Mouse (Mus musculus): ENCODE measurements around the gene Krt32.

Krt32 gene

GRCm38 (mm10) chr11:100087861-100088260 lies at the start of gene Krt32:
Gene Krt32 (minus strand): TSS chr11:100088226.
- no peak for DNase-seq (ENCODE audit: low spot score)

GRCm38 (mm10) chr11:100137693-100138092 lies 49.7 kb upstream of the Krt32 start:
- no peak for DNase-seq (ENCODE audit: low spot score)

GRCm38 (mm10) chr11:100136559-100136958 lies 48.5 kb upstream of the Krt32 start:
- no peak for DNase-seq (ENCODE audit: low spot score)

- no peak for DNase-seq (ENCODE audit: low spot score)
These were observed 47.7 kb upstream of the Krt32 start, which contains the start of gene Krt15 for GRCm38 (mm10) chr11:100135731-100136130. Gene Krt15 (minus strand): TSS chr11:100135928.

GRCm38 (mm10) chr11:100124901-100125300 lies 36.9 kb upstream of the Krt32 start:
- no peak for DNase-seq (ENCODE audit: low spot score)

GRCm38 (mm10) chr11:100121466-100121865 lies 33.4 kb upstream of the Krt32 start, which contains the start of gene Krt13:
Gene Krt13 (minus strand): TSS chr11:100121566.
- no peak for DNase-seq (ENCODE audit: low spot score)

- no peak for DNase-seq (ENCODE audit: low spot score)
These were observed 32.3 kb upstream of the Krt32 start for GRCm38 (mm10) chr11:100120331-100120730.

- DNase-seq (ENCODE audit: low spot score), result no peak
These were observed 25.7 kb upstream of the Krt32 start for GRCm38 (mm10) chr11:100113742-100114029.

GRCm38 (mm10) chr11:100112935-100113741 lies 25.1 kb upstream of the Krt32 start:
- no peak for DNase-seq (ENCODE audit: low spot score)

- no peak for DNase-seq (ENCODE audit: low spot score)
These were observed 17.6 kb upstream of the Krt32 start, which contains the start of gene Krt36 for GRCm38 (mm10) chr11:100105576-100106122. Gene Krt36 (minus strand): TSS chr11:100105626.

GRCm38 (mm10) chr11:100102693-100103429 lies 14.8 kb upstream of the Krt32 start:
- DNase-seq (ENCODE audit: low spot score), result no peak

GRCm38 (mm10) chr11:100100391-100100790 lies 12.4 kb upstream of the Krt32 start:
- no peak for DNase-seq (ENCODE audit: low spot score)

GRCm38 (mm10) chr11:100097819-100098218 lies 9.8 kb upstream of the Krt32 start:
- DNase-seq (ENCODE audit: low spot score), result no peak

GRCm38 (mm10) chr11:100096141-100096540 lies 8.1 kb upstream of the Krt32 start, which contains the start of gene Krt35:
Gene Krt35 (minus strand): TSS chr11:100096241.
- no peak for DNase-seq (ENCODE audit: low spot score)

GRCm38 (mm10) chr11:100088378-100089025 lies 476 bp upstream of the Krt32 start:
- no peak for DNase-seq (ENCODE audit: low spot score)

- no peak for DNase-seq (ENCODE audit: low spot score)
These were observed 14.2 kb downstream of the Krt32 start for GRCm38 (mm10) chr11:100073873-100074272.

- peak; percentile 44 for DNase-seq (ENCODE audit: low spot score)
These were observed 20.6 kb downstream of the Krt32 start for GRCm38 (mm10) chr11:100067293-100068036.

GRCm38 (mm10) chr11:100066236-100067010 lies 21.6 kb downstream of the Krt32 start:
- no peak for DNase-seq (ENCODE audit: low spot score)

- DNase-seq (ENCODE audit: low spot score), result no peak
These were observed 29.2 kb downstream of the Krt32 start for GRCm38 (mm10) chr11:100058875-100059274.

All from urinary bladder, postnatal 25 days (tissue).